Mouse (Mus musculus) E14TG2a.4 (cell line): Measurements from ENCODE around the gene Rab3a.

Experiments used
- CTCF ChIP-seq: conservative IDR thresholded peaks from 2 replicates; pipeline ENCODE4 v1.5.1; 2014; ENCODE audit warnings: low read length
- NANOG ChIP-seq: IDR thresholded peaks from 2 replicates; pipeline ENCODE4 v1.6.1; 2014; ENCODE audit warnings: borderline replicate concordance, low read length, mixed read lengths

DNA sequence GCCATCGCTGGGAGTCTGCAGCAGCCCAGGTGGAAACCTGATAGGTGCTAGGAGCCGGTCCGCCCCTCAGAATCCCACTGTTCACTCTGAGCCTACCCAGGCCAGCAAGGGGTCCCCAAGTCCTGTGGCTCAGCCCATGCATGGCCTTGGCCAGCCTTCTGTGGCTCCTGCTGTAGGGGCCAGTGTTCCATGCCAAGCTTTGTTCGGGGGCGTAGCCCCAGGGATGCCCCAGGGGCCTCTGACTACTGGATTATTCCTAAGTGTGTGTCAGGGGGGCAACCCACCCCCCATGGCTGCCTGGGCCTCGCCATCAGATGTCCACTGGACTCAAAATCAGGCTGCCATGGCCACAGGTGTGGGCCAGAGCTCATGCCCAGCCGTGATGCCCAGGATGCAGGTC, 40.5 kb upstream of the Rab3a start:
- TF ChIP-seq CTCF, result no peak
- TF ChIP-seq NANOG, result no peak
